Mouse (Mus musculus) yolk sac, embryonic 10.5 days (tissue): ENCODE data around the gene Sugct.

Experiments
- DNase-seq: peaks from one replicate; pipeline ENCODE4 v3.0.0-alpha.2; 2017; ENCODE audit warnings: low spot score

Gene Sugct

GRCm38 (mm10) chr13:17694911-17695699 is at the start of gene Sugct, which contains the start of gene Mplkip:
Gene Sugct (minus strand): TSS chr13:17695553.
Gene Mplkip (plus strand): TSS chr13:17695192.
- peak; percentile 100 for DNase-seq

GRCm38 (mm10) chr13:17728798-17729197 is 33.4 kb upstream of the Sugct start:
- DNase-seq, result no peak

- DNase-seq, result no peak
Observed at GRCm38 (mm10) chr13:17727922-17728321, 32.6 kb upstream of the Sugct start.

GRCm38 (mm10) chr13:17717357-17717756 is 22.0 kb upstream of the Sugct start:
- no peak for DNase-seq

GRCm38 (mm10) chr13:17708784-17709311 is 13.5 kb upstream of the Sugct start:
- no peak for DNase-seq

- DNase-seq, result no peak
Observed at GRCm38 (mm10) chr13:17705188-17705826, 10.0 kb upstream of the Sugct start.

DNA sequence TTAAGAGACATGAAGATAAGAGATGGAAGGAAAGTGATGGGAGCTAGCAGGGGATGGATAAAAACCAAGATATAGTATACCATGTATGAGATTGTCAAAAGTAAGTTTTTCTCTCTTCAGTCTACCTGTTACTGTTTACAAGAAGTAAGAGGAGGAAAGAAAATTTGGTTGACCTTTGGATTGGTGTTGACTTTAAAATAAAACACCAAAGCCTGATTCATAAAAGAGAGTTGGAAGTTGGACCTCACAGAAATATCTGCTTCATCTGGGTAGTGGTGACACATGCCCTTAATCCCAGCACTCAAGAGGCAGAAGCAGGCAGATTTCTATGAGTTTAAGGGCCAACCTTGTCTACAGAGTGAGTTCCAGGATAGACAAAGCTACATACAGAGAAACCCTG is 7.0 kb upstream of the Sugct start:
- DNase-seq, result no peak

GRCm38 (mm10) chr13:17701322-17701721 is 6.0 kb upstream of the Sugct start:
- no peak for DNase-seq

- DNase-seq, result no peak
Observed at GRCm38 (mm10) chr13:17700090-17700715, 4.8 kb upstream of the Sugct start.

GRCm38 (mm10) chr13:17695898-17696580 is 686 bp upstream of the Sugct start:
- no peak for DNase-seq

DNA sequence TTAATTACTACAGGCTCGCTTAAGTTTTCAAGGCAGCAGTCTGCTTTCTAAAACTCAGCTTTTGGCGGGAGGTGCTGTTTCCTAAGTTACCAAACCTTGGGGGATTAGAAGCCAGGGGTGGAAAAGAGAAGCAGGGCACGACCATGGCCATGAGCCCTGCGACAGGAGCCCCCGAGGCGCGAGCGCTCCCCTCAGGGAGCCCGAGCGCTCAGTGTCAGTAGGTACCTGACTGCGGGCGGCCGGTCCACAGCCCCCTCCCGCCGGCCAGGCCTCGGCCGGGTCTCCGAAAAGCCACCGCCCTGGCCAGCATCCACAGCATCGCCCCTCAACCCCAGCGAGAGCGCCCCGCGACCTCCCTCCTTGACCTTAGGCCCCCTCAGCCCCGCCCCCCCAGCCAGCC is 939 bp downstream of the Sugct start:
- no peak for DNase-seq

GRCm38 (mm10) chr13:17693816-17694215 is 1.5 kb downstream of the Sugct start:
- no peak for DNase-seq

DNA sequence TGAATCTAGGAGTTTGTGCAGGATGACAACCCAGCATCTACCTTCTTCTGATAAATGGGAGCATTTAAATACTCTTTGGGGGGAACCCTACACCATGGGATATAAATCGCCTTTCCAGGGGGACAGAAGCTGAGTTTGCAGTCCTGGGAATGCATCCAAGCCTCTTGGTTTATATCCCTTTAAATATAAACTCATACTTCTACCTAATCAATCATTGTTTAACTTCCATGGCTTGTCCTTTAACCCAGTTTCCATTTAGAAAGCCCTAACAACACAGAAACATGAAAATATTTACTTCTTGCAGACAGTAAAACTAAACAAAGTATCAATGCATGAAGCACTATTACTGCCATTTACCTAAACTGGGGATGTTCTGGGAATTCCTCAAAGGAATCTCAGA is 3.9 kb downstream of the Sugct start:
- no peak for DNase-seq

DNA sequence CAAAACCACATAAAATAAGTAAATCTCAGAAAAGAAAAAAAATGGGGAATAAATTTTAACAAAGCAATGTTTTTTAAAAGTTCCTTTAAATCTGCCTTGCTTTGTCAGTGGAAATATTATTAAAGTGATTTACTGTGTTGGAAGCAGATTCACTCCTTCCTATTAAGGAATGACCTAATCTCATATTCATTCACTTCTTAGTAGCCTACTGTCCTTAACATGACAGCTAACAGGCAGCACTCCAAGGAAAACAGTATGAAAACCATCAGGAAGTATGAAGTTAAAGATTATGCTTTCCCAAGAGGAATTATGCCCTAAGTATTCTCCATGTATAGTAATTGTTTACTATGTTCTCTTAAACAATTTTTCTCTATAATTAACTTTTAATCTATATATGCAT is 4.7 kb downstream of the Sugct start:
- DNase-seq, result no peak

- no peak for DNase-seq
Observed at GRCm38 (mm10) chr13:17689461-17689860, 5.9 kb downstream of the Sugct start.

GRCm38 (mm10) chr13:17671122-17671521 is 24.2 kb downstream of the Sugct start:
- no peak for DNase-seq

GRCm38 (mm10) chr13:17667380-17667779 is 28.0 kb downstream of the Sugct start:
- DNase-seq, result no peak

- no peak for DNase-seq
Observed at GRCm38 (mm10) chr13:17642294-17642693, 53.1 kb downstream of the Sugct start.

GRCm38 (mm10) chr13:17638008-17638407 is 57.3 kb downstream of the Sugct start:
- no peak for DNase-seq

DNA sequence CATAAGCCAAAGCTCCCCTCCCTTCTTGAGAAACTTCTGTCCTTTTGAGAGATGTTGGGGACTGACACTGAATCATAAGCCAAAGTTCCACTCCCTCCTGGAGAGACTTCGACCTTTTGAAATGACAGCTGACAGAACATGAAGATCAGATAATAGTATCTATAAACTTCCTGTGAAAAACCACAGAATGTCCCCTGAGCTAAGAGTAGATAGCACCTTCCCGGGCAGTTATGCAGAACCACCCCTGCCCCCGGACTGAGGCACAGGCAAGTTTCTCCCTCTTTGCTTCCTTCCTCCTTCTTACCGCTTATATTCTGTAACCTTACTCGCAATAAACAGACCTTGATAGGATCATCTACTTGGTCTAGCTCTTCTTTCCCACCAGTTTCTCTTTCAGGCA is 68.2 kb downstream of the Sugct start:
- no peak for DNase-seq

DNA sequence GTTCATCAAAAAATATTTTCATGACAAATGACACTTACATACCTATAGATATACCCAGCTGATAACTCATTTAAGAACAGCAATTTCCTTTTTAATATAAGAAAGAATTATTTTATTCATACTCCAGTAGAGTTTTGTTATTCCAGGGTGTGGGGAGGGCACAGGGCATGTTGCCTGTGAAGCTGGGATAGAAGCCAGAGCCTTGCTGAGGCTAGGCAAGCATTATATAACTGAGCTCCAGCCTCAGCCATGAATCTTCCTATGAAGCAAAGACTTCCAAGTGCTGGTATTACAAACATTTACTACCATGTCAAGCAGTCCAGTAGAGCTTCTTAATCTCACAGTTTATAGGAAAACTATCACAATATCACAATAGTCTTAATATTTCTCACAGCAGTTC is 70.4 kb downstream of the Sugct start:
- no peak for DNase-seq

DNA sequence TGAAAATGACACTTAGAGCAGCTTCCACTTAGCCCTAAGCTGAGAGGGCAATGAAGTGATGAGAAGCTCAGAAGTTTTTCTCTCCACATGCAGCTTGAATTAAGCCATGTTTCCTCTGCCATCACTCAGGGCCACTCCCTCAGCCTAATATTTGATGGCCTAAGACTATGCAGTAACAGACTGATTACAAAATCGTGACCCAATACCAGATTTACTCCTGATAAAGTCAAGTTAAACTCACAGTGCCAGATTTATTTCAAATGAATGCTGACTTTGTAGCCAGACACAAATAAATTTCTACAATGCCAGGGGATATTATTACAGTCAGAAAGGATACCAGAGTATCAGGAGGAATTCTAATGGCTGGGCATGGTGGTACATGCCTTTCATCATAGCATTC is 89.1 kb downstream of the Sugct start:
- DNase-seq, result no peak
